Mouse (Mus musculus) heart, adult 9 months (tissue): ENCODE data around the gene Cldn14.
A peak's percentile ranks its signal among the peaks of the same experiment; 100 is the strongest.
"Not testable (repeated sequence)": the region's sequence is repeated elsewhere in the genome, so short reads cannot be mapped to it uniquely, and the experiment has no call there.

Source experiments
- DNase-seq, 2 experiments: peaks; one replicate each; pipeline ENCODE4 v3.0.0; 2022; ENCODE audit warnings: low spot score in 2 of 2

Cldn14 gene

DNA sequence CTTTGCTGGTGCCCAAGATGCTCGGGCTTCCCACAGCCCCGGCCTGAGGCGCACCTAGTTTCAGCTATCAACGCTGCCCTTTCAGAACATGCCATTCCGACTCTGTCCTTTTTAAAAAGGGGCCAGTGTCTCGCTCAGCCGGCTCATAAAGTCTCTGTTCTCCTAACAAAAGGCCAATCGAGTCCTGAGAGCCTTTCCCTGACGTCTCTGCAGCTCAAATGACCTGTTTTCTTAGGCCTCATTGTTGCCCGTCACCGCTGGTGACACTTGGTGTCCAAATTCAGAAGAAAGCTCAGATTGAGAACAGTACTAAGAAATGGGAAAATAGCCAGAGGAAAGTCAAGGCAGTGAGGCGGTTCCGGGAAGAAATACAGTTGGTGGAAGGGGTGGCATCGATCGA is at the start of gene Cldn14:
Cldn14 (minus strand) TSS at position 101 of the 400 bp plus-strand sequence.
- no peak for DNase-seq

DNA sequence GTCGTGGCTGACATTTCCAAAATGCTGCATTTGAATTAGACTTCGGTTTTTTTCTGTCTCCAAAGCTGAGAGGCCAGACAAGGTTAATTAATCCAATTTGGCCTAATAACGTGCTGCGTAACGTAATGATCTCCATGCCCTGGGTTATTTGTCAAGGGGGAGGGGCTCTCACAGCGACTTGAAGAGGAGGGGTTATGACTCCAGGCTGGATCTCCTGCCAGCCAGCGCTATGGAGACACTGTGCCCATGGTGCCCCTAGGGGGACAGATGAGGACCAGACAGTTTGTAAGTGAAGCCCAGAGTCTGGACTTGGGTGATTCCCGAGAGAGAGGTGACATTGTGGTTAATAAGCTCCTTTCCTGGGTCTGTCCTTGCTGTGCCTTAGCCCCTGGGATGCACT is 46.9 kb upstream of the Cldn14 start:
- DNase-seq, result no peak

DNA sequence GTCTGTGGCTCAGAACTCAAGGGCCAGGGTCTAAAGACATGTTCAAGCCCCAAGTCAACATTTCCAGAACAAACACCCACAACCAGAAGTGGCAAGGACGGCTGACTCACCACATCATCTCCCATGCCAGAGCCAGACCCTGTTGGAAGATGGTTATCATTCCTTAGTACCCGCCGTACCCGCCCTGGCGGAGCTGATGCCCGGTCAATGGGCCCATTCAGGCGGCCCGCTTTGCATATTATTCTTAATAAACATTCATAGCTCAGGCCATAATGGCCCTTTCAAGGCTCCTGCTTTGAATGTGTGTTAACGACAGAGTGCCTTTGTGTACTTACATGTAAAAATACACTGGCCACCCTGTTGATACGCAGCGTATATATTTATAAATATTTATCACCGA is 46.5 kb upstream of the Cldn14 start:
- no peak for DNase-seq

DNA sequence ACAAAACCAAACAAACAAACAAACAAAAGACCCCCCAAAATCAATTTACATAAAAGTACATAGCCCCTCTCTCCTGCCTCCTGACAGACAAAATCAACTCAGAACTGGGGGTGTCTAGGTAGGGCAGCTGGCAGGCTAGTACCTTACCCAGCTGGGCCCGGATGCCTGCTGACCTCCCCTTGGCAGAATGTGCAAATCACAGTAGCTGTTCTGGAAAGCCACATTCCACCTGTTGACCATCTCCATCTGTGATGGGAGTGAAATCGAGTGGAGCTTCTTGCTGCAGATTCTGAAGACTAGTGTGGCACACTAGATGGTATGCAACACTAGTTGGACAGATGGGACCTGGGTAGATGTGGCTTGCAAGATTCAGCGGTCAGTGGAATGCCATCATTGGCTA is 41.7 kb upstream of the Cldn14 start:
- no peak for DNase-seq

DNA sequence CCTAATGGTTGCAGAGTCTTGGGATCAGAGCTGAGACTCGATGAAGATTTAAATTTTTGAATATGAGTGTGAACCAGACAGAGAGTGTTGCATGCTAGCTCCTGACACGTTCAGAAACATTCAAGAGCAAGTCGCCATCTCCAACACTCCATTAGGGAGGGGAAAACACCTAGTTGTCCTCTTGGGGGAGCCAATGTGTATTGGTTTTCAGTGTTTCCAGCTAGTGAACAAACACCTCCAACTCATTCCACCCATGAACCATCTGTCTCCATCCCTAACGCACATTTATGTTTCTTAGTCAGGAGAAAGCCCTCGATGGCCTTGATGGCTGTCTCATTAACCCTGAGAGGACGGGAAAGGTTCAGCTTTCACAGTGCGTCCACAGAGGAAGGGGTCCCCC is 36.4 kb upstream of the Cldn14 start:
- no peak for DNase-seq

DNA sequence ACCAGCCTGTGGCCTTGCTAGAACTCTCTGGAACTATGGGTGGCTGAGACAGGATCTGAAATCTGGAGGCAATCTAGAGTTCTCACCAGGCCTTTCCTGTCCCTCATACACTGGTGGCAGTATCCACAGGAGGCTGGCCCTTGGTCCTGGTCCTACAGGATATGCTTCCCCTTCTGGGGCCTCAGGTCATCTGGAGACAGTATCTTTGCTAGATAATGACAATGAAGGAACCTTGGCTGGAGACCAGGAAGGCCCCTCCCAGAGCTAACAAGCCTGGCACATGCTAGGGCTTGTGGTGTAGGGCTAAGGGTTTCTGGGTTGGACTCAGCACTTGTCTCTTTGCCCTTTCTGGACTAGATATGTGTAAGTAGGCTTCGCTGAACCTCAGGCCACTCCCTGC is 35.2 kb upstream of the Cldn14 start:
- DNase-seq, result no peak

DNA sequence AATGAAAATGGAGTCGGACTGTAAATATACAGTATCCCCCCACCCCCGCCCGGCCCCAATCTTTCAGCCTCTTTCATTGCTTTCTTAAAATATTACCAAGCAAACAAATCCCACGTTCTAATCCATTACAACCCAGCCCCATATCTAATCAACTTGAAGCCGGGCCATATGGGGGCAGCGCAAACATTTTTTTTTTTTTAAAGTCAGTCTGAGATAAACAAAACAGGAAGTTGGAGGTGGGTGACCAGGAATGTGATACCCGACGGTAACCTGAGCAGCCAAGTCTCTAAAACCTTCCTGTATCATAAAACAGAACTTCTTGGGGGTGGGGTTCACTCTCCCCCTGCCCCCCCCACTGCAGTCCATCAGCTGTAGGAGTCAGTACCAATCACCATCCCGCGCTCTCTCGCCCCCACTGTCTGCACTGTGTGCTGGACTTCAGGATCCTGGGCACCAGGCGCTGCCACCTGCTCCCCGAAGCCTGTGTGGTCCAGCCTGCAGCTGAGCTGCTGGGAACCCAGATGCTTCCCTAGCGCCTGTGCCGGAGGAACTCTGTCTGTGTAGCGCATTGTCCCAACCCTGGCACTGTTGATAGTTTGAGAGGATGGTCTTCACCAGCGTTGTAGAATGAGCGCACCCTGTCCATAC is 32.6 kb upstream of the Cldn14 start:
- no peak for DNase-seq

DNA sequence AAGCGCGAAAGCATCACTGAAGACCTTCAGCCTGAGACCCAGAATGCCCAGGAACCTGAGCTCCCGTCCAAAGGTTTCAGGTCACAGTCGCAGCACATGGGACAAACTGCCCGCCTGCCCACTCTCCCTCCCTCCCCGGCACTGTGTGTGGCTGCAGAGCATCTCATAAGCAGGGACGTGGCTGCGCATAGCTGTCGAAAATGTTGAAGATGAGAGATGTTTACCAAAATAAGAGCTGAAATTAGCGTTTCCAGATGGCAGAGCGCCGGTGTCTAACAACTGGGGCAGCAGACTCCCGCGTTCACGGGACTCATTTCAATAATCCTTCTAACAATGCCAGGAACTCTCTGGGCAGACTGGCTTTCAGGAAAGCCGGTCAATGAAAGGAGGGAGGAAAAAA is 31.8 kb upstream of the Cldn14 start:
- no peak for DNase-seq

DNA sequence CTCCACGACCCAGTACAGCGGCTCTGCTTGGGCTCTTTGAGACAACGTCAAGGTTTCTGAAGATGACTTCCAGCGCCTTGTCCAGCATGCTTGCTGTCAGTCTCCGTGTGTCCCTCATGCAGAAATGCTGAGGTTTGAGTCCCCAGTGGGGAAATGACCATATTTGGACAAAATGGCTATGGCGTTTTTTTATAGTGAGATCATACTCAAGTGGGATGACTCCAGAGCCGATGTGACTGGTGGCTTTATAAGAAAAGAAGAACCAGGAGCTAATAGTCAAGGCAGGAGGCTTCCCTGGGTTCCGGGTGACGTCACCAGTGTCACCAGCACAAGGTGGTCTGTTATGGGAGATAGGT is 30.3 kb upstream of the Cldn14 start:
- DNase-seq, result no peak

DNA sequence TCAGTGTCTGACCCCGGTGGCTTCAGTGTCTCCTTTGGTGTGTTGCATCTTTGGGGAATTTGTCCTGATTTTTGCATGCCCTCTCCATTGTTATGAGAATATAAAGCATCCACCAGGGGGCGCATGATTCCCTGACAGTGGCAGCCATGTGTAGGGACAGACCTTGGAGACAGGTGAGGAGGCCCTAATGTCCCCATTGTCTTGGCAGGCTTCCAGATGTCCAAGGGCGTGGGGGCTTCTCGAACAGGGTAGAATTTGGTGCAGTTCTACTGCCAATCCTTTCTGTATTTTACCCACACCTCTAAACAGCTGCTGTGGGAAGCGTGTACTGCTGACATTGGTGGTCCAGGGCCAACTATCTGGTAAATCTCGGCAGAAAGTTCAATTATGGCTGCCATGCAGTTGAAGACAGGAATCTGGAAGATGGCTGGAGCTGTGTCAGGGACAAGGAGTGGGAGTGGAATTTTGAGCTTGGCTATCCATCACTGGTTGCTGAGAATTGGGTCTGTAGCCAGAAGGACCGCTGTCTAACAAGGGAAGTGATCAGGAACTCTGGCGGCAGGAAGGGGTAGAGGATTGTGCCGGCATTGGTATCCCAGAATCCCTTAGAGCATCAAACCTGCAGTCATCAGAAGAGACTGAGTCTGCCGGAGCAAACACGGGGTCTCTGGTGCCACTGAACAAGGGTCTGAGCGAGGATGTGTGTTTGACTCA is 29.8 kb upstream of the Cldn14 start:
- DNase-seq, result peak; percentile 23 to 48

DNA sequence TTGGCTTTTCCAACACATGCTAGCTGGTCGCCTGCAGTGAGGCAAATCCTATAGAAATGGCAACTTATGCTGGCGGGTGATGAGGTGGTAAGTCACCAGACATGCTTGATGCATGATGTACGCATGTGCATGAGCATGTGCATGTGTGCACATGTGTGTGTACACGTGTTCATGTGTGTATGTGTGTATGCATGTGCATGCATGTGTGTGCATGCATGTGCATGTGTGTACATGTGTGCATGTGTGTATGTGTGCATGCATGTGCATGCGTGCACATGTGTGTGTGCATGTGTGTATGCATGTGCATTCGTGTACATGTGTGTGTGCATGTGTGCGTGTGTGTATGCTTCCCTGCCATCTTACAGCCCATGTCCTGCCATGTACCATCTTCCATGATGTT is 28.6 kb upstream of the Cldn14 start:
- no peak for DNase-seq

DNA sequence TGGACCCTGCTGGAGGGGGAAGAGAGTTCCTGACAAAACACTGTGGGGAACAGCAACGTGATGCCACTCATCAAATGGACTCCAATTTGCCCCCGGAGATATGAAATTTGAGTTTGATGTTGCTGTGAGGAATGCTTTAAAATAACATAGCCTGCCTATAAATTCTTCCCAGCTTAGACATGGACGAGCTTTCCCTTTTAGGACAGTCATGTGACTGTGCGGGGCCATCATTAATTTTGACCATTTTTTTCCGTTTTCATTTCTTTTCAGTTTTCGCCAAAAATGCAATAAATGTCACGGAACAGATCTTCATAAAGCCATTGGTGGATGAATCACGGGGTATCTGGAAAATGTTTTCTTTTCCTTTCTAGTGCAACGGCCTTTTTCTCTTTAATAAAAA is 25.5 kb upstream of the Cldn14 start:
- no peak for DNase-seq

DNA sequence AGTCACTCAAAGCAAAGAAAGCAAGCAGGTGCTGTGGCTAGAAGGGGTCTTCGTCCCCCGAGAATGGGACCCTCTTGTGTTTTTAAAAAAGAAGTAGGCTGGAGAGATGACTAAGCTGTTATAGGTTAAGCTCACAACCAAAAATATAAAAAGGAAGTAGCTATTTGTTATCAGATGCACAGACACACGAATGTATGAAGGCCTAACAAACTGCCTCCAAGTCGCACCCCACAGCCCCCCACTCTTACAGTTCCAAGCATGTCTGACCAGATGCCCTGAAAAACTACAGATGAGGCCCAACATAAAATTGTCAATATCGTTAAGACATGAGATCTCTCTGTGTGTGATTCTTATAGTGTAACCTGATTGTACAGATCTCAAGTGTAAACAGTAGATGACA is 23.6 kb upstream of the Cldn14 start:
- no peak for DNase-seq

DNA sequence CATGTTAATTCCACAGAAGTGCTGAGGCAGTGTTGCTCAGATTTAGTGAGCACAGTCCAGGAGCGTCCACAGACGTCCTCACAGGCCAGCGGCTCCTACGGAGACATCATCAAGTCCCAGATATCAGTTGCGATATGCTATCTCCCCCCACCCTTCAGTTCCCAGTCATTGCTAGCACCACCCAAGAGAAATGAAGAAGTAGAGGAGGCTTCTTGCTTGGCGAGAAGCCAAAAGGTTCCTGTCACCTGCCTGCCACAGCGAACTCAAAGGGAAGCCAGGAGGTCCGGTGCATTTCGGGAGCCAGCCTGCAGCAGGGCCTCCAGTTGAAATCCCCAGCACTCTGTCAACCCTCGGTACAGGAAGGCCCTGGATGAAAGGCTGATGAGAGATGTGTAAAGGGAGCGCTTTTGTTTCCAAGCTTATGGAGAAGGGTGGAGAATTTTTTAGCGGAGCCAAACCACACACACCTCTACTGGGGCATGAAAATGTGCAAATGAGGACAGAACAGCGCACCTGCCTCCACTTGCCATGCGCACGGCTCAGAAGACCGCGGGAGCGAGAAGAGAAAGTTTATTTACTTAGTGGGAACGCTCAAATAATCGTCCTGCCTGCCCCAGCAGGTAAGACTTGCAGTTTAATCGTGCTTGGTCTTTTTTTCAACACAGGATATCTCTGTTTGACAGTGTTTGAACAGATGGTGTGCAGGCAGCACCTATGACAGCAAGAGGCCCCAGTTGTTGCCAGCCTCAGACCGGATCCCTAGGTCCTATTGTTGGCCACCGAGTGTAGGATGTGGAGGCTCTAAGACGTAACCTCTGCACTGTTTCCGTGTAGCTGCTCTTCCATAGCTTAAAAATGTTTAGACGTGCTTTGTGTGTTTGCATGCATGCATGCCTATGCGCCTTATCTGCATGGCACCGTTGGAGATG is 15.0 kb upstream of the Cldn14 start:
- DNase-seq, result no peak

DNA sequence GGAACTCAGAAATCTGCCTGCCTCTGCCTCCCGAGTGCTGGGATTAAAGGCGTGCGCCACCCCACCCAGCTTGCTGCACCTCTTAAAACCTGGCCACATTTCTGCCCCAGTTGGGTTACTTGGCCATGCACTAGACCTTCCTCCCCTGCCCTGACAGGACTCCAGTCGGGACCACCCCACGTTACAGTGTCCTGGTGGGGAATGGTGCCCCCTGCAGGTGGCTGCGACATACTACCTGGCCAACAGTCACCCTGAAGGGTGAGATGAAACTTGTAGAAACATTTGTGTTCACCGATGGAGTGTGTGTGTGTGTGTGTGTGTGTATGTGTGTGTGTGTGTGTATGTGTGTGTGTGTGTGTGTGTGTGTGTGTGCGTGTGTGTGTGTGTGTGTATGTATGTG is 11.1 kb upstream of the Cldn14 start:
- not testable (repeated sequence) for DNase-seq

DNA sequence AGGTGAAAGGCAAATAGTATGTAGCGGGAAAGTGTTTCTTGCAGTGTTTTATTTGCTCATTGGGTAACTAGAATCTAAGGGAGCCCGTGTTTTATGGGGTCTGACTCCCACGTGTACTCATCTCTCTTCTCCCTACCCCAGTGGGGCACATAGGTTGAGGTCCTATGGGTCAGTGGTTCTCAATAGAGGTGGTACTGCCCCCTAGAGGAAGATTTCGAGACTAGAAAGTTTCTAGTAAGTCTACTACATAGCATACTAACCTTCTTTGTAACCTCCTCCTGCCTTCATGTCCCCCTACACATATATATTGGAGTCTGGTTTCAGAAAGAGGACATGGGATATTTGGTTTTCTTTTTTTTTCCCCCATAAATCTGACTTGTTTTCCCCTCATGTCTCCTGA is 9.3 kb upstream of the Cldn14 start:
- no peak for DNase-seq

DNA sequence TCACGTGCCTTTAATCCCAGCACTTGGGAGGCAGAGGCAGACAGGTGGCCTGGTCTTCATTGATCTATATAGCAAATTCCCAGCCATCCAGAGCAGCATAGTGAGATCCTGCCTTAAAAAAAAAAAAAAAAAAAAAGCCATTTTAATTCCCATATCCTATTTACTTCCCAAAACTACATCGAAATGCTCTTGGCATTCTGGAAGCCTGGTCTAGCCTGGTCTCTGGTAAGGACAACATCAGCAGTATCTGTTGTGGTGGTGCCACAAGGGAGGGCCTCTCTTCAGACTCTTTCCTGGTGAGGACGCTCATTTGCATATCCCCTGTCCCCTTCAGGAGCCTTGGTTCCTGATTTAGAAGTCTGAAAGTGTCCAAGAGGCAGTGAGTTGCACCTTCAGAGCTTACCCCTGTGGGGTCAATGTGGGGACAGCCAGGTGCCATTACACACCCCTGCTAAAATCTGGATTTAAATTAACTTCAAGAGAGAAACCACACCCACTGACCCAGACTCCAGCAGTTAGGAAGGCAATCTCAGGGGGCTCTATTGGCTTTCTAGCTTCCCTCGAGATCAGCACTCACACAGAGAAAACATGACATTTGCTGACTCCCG is 6.0 kb upstream of the Cldn14 start:
- no peak for DNase-seq

DNA sequence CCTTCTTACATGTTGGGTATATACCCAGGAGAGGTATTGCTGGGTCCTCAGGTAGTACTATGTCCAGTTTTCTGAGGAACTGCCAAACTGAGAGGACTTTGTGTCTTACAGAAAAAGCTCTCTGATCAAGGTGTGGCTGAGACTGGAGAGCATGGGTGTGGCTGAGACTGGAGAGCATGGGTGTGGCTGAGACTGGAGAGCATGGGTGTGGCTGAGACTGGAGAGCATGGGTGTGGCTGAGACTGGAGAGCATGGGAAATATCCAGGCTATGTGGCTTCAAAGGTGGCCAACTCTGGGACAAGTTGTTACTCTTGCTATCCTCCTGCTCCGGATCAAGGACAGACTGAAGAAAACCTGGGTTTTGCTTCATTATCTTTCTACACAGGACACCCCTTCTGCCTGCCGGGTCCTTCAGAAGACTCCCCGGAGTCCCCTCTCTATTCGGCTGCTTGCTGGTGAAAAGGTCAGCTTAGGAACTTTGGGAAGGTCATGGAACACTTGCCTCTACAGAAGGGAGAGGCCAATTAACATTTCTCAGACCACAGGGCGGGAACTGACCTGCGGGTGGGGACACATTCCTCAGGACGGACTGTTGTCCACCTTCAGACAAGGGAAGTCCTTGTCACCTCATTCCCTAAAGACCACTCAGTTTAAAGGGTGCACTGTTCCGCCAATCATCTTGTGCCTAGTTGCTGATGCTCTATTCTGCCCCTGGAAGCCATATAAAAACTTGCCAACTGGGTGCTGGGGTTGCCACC is 4.9 kb upstream of the Cldn14 start:
- not testable (repeated sequence) for DNase-seq

DNA sequence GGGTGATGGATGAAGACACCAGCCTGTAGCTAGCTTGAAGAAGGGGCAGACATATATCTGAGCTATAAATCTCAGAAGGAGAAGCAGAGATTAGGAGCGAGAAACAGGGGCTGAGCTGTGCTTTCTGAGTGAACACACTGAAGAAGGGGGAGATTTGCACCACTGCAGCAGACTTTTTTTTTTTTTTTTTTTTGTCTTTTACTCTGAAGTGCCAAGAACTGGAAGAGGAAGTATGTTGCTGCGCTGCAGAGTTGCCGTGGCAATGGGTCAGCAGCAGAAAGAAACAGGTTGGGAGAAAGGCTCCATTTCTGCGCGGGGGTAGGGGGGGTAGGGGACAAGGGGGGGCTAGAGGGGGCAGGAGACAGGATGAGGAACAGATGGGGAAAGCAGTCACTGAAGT is 2.6 kb upstream of the Cldn14 start:
- DNase-seq, result no peak

DNA sequence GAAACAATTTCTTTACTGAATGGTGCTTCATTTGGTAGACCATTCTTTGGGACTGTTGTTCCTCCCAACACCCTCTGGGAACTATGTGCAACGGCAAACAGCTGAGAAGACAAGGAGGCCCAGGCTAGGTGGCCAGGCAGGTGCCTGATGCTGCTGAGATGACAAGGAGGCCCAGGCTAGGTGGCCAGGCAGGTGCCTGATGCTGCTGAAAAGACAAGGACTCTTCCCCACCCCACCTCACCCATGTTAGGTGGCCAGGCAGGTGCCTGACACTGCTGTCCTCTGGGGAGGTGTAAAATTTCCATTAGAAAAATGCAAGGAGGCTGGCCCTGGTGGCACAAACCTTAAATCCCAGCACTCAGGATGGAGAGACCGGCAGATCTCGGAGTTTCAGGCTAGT is 2.0 kb upstream of the Cldn14 start:
- no peak for DNase-seq

DNA sequence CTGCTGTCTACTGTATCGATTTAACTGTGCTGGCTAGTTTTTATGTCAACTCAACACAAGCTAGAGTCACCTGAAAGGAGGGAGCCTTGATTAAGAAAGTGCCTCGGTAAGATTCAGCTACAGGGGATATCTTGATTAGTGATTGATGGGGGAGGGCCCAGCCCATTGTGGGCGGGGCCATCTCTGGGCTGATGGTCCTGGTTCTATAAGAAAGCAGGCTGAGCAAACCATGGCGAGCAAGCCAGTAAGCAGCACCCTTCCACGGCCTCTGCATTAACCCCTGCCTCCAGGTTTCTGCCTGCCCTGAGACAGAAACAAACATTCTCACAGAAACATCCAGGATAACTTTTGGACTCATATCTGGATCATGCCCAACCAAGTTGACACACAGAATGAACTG is 1.5 kb upstream of the Cldn14 start:
- DNase-seq, result no peak

DNA sequence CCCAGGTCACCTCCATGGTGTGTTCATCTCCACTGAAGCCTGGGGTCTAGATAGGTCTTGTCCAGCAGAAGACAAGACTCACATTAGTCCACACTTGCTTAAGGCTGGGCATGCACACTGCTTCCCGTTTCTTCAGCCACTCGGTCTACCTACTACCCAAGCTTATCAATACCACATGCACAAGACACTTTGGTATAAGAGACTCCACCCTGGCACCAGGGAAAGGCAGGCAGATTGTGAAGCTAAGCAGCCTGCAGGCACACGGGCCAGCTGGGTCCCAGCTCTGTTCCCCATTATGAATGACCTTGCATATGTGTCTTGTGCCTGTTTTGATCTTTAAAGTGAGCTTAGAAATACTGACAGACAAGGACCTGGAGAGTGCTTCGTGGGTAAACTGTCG is 719 bp upstream of the Cldn14 start:
- DNase-seq, result no peak
